Mouse (Mus musculus): ENCODE data around the gene Chchd6. TPM values are rescaled to one million over a fixed set of nuclear protein-coding genes. Genes with fewer than 3 reads are reported as not detected.

Gene Chchd6
- total and polyA plus RNA-seq, 3 experiments, result 49.5 to 74.7 TPM; not detected in 1

DNA sequence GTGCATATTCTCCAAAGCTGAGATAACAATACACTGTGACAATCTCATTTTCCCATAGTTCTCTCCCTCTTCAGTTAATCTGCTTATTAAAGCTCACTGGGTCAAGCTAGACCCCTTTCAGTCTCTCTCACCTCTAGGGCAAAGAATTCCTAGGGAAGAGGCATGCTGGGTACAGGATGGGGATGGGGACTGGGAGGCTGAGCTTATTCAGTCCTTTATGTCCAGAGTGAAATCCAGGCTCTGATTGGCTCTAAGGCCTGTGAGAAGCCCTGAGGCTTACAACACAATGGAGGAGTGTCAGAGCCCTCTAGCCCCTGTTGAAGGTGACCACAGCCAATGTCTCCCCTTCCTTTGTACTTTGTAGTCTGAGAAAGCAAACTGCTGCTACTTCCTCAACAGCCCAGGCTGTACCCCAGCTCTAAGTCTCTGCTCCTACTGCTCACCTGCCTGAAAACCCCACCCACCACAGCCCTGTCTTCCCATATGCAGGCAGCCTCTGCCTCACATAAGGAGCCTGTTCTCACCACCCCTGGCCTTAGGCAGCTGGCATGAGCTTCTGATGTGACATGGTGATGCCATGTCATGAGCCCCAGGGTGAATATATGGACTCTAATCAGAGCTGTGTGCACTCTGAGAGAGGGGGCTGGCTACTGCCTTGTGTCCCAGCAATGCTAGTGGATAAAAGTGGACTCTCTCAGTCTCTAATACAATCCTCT is 22.4 kb downstream of the Chchd6 start (continued):
- TF ChIP-seq CTCF (IDR thresholded peaks at IDR 0.05 in 2 of 3, conservative IDR thresholded peaks at IDR 0.05 in 1 of 3; ENCODE audit: control insufficient read depth in 1 of 3, insufficient read depth in 1 of 3, low read depth in 2 of 3, low read length in 3 of 3, poor library complexity in 1 of 3, severe bottlenecking in 1 of 3) (no peak), TCF12 (IDR thresholded peaks at IDR 0.05; ENCODE audit: low read depth, low read length) (no peak), HCFC1 (IDR thresholded peaks at IDR 0.05; ENCODE audit: low read depth, low read length) (no peak)

GRCm38 (mm10) chr6:89569370-89569769 is 26.1 kb downstream of the Chchd6 start:
- H3K27ac ChIP-seq (ENCODE audit: control insufficient read depth, low read depth, low read length), result no peak overlapping the region
- H3K27me3 ChIP-seq (ENCODE audit: control insufficient read depth in 1 of 2, insufficient read depth in 2 of 2, low read length in 2 of 2), result no peaks in the 10 kb centered on the region
- H3K79me2 ChIP-seq (ENCODE audit: control insufficient read depth, insufficient read depth, low read length, poor library complexity), result no peaks in the 10 kb centered on the region
- no peak overlapping the region for H3K4me3 ChIP-seq (ENCODE audit: control insufficient read depth in 1 of 2, insufficient read depth in 1 of 2, low read depth in 2 of 2, low read length in 2 of 2)
- H3K9ac ChIP-seq (ENCODE audit: control insufficient read depth, low read depth, low read length, poor library complexity, severe bottlenecking), result no peak overlapping the region
- H3K9me3 ChIP-seq (replicated peaks; ENCODE audit: insufficient read depth, low read length), result no peaks in the 10 kb centered on the region
- TF ChIP-seq GATA1 (IDR thresholded peaks at IDR 0.05; ENCODE audit: low read depth, low read length), result no peak
- no peak for TF ChIP-seq USF2 (IDR thresholded peaks at IDR 0.05; ENCODE audit: borderline replicate concordance in 1 of 2, insufficient read depth in 1 of 2, low read depth in 1 of 2, low read length in 2 of 2)
- no peak for TF ChIP-seq USF1 (IDR thresholded peaks at IDR 0.05; ENCODE audit: low read depth, low read length)
- TF ChIP-seq ELF1 (IDR thresholded peaks at IDR 0.05; ENCODE audit: low read depth, low read length), result no peak
- no peak for TF ChIP-seq E2F4 (IDR thresholded peaks at IDR 0.05; ENCODE audit: borderline replicate concordance, low read depth, low read length)
- TF ChIP-seq CTCF (IDR thresholded peaks at IDR 0.05 in 2 of 3, conservative IDR thresholded peaks at IDR 0.05 in 1 of 3; ENCODE audit: control insufficient read depth in 1 of 3, insufficient read depth in 1 of 3, low read depth in 2 of 3, low read length in 3 of 3, poor library complexity in 1 of 3, severe bottlenecking in 1 of 3), result no peak
- TF ChIP-seq MEF2A (IDR thresholded peaks at IDR 0.05; ENCODE audit: extremely low read depth, insufficient replicate concordance, low read depth, low read length, poor library complexity, severe bottlenecking), result no peak
- no peak for TF ChIP-seq RCOR1 (IDR thresholded peaks at IDR 0.05; ENCODE audit: low read depth, low read length)
- TF ChIP-seq MAX (IDR thresholded peaks at IDR 0.05; ENCODE audit: low read length), result no peak
- TF ChIP-seq NRF1 (IDR thresholded peaks at IDR 0.05; ENCODE audit: insufficient read depth, low read depth, low read length, poor library complexity, severe bottlenecking), result no peak
- no peak for TF ChIP-seq ZMIZ1 (IDR thresholded peaks at IDR 0.05; ENCODE audit: low read depth, low read length)
- no peak for TF ChIP-seq CHD2 (IDR thresholded peaks at IDR 0.05; ENCODE audit: low read length)
- DNase-seq (ENCODE audit: low read depth, low spot score), result no peak
- H3K4me1 ChIP-seq (ENCODE audit: control insufficient read depth in 1 of 2, insufficient read depth in 2 of 2, low read length in 2 of 2), result no peaks in the 10 kb centered on the region
- no peaks in the 10 kb centered on the region for H3K36me3 ChIP-seq (ENCODE audit: control insufficient read depth in 1 of 2, insufficient read depth in 2 of 2, low read length in 2 of 2)

DNA sequence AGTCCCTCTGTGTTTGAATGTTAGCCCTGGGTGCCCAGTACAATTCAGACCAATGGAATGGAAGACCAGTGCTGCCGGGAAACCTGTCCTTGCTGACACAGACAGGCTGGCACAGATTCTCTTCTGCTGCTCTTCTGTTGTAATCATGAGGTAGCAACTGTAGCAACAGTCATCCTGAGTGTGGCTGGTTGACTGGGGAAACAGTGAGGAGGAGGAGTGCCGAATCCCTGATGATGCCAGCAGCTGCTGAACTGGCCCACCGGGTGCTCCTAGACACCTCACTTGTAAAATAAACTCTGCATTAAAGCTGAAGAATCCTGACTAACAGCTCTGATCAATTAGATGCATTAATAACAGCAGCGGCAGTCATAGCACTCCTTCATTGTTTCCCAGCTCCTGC is 28.7 kb downstream of the Chchd6 start:
- no peaks in the 10 kb centered on the region for H3K27me3 ChIP-seq (ENCODE audit: control insufficient read depth in 1 of 2, insufficient read depth in 2 of 2, low read length in 2 of 2)
- no peak overlapping the region for H3K9ac ChIP-seq (ENCODE audit: control insufficient read depth, low read depth, low read length, poor library complexity, severe bottlenecking)
- no peaks in the 10 kb centered on the region for H3K36me3 ChIP-seq (ENCODE audit: control insufficient read depth in 1 of 2, insufficient read depth in 2 of 2, low read length in 2 of 2)
- H3K79me2 ChIP-seq (ENCODE audit: control insufficient read depth, insufficient read depth, low read length, poor library complexity), result no peaks in the 10 kb centered on the region
- TF ChIP-seq KAT2A (conservative IDR thresholded peaks at IDR 0.05; ENCODE audit: low read depth, low read length) (no peak), CTCF (IDR thresholded peaks at IDR 0.05 in 2 of 3, conservative IDR thresholded peaks at IDR 0.05 in 1 of 3; ENCODE audit: control insufficient read depth in 1 of 3, insufficient read depth in 1 of 3, low read depth in 2 of 3, low read length in 3 of 3, poor library complexity in 1 of 3, severe bottlenecking in 1 of 3) (no peak), TBP (IDR thresholded peaks at IDR 0.05; ENCODE audit: low read depth, low read length) (no peak)
- H3K27ac ChIP-seq (ENCODE audit: control insufficient read depth, low read depth, low read length), result no peak overlapping the region
- no peak overlapping the region for H3K4me3 ChIP-seq (ENCODE audit: control insufficient read depth in 1 of 2, insufficient read depth in 1 of 2, low read depth in 2 of 2, low read length in 2 of 2)
- no peak for DNase-seq (ENCODE audit: low read depth, low spot score)
- H3K4me1 ChIP-seq (ENCODE audit: control insufficient read depth in 1 of 2, insufficient read depth in 2 of 2, low read length in 2 of 2), result no peaks in the 10 kb centered on the region
- no peaks in the 10 kb centered on the region for H3K9me3 ChIP-seq (replicated peaks; ENCODE audit: insufficient read depth, low read length)

Data from MEL (cell line).